Mouse (Mus musculus) adipocyte (in vitro differentiated cells): Measurements from ENCODE around the gene Neu1.
A peak's percentile ranks its signal among the peaks of the same experiment; 100 is the strongest.
"Not testable (repeated sequence)": the region's sequence is repeated elsewhere in the genome, so short reads cannot be mapped to it uniquely, and the experiment has no call there.

Experiments
- DNase-seq: peaks from one replicate; pipeline ENCODE4 v3.0.0-alpha.2; 2016; ENCODE audit warnings: low spot score

Neu1 gene

DNA sequence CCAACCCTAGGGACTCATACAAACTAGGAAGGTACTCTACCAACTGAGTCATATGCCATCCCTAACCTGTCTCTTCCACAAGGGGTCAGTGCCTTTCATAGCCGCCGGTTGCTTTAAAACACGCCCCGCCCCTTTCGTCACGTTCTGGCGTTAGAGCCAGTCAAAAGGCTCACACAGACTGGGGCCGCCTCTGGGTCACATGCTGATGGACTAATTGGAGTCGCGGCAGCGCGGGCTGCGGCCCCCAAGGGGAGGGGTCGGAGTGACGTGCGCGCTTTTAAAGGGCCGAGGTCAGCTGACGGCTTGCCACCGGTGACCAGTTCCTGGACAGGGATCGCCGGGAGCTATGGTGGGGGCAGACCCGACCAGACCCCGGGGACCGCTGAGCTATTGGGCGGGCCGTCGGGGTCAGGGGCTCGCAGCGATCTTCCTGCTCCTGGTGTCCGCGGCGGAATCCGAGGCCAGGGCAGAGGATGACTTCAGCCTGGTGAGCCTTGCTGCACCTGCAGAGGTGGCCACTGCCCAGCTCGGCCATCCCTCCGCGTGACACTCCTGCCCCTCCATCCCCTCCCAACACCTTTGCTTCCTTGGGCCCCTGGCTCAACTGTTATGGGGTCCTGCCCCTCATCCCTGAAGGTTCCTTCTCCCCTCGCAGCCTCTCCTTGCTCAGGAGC, at the start of gene Neu1:
TSS of gene Neu1 (plus strand) at position 193 of the 674 bp plus-strand sequence.
- peak; percentile 100 for DNase-seq

DNA sequence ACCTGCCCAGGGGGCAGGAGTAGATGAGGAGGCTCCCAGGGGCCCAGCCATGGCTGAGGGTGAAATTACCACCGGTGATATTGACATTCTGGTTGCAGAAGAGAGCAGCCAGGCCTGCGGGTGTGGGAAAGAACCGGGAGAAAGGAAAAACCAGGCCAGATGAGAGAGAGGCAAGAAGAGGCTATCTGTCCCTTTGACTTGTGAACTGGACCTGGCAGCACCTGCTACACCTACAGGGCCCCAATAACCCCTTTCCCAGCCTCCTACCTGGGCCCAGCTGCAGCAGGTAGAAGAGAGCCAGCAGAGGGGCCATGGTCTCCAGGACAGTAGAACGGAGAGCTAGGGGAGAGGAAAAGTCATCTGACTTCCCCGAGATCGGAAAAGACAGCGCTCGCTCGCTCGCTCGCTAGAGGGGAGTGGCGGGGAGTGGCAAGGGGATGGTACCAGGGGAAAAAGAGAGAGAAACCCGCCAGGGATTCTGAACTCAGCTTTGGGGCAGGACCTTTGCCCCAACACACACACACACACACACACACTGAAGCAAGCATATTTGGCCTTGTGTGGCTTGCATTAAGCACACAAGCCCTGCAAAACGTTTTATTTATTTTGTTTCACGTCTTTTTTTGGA, 49.3 kb upstream of the Neu1 start, which contains the start of gene Gm20547:
TSS of gene Gm20547 (minus strand) at position 360 of the 628 bp plus-strand sequence.
- DNase-seq = no peak

DNA sequence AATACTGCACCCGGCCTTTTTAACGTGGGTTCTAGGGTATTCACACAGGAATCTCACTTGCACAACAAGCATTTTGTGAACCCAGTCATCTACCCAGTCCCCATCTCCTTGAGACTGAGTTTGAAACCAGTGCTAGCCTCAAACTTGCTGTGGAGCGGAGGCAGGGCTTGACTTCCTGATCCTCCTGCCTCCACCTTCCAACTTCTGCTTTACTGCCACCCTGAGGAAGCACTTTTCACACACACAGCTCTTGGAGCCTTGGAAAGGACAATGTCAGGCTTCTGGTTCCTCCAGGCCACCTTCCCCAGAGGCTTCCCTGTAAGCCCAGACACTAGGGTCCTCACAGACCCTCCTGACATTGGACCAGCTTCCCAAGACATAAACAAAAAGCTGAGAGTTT, 47.7 kb upstream of the Neu1 start:
- DNase-seq = peak; percentile 45

DNA sequence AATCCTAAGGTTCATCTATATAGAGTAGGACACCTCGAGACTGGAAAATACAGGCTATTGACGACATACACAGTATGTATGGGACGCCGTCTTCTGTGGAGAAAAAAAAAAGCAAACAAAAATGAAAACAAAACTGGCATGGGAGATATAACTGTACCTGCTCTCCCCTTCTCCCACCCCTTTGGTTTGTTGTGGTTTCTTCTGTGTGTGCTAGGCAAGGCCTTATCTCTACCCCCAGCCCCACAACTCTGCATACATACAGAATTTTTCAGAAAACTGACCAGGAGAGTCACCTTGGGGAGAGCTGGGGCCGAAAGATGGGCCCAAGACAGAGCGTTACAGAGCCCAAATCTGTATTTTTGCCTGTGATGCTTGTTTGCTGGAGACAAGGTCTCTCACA, 46.3 kb upstream of the Neu1 start:
- DNase-seq = no peak

DNA sequence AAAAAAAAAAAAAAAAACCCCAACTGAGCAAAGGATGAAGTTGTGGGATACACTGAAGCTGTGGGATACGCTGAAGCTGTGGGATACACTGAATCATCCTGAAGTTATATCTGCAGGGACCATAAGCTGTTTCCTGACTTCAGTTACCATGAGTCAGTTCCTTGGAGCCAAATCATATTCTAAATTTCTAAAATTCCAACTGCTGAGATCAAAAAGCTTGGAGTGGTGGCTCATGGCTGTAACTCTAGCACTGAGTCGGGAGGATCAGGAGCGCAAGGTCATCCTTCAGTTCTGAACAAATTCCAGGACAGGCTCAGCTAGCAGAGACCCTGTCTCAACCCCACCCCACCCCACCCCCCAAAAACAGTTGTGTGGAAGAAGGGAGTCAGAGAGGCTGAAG, 45.4 kb upstream of the Neu1 start:
- DNase-seq = no peak

DNA sequence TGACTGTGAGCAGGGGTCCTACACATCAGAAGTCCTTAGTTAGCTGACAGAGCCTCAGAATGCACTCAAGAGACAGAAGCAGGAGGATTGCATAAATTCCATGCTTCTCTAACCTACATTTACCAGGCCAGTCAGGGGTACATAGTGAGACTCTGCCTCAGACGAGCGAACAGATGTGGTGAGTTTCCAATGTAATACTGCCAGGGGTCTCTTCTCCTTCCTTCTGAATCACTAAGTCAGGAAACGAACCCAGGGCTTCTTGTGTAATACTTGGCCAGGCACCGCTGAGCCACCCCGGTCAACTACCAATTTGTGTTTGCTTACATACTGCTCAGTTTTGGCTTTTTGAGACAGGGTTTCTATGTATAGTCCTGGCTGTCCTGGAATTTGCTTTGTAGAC, 43.1 kb upstream of the Neu1 start:
- no peak for DNase-seq

DNA sequence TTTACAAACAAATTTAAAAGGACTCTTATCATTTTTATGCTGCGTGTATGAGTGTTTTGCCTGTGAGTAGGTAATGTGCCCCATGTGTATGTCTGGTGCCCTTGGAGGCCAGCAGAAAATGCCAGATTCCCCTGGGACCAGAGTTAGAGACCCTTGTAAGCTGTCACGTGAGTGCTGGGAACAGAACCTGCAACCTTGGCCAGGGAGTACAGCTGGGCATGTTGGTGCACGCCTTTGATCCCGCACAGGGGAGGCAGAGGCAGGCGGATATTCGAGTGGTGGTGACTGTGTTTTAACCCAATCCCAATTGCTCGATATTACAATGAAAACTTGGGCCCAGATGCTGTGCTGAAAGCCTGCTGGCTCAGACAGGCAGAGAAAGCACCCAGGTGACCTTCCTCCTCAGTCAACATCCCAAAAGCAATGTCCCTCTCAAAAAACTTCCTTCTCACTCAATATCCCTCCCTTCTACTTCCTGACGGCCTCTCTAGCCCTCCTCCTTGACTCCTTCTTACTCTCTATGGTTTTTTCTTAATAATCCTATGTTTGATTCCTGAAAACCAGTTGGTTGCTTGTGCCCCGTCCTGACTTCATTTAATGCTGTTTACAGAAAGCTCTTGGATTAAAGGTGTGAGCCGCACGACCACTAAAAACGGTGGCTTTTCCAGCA, 40.8 kb upstream of the Neu1 start:
- DNase-seq = no peak

DNA sequence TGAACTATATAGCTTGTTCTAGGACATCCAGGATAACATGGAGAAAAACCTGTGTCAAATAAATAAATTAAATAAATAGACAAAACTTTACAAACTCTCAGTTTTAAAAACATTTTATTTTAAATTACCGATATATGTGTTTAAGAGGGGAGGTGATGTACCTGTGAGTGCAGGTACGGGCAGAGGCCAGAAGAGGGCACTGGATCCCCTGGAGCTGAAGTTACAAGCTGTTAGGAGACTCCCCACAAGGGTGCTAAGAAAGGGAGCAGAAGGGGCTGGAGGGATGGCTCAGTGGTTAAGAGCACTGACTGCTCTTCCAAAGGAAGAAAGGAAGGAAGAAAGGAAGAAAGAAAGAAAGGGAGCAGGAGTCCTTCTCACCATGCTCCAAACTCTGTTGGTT, 39.7 kb upstream of the Neu1 start:
- no peak for DNase-seq

DNA sequence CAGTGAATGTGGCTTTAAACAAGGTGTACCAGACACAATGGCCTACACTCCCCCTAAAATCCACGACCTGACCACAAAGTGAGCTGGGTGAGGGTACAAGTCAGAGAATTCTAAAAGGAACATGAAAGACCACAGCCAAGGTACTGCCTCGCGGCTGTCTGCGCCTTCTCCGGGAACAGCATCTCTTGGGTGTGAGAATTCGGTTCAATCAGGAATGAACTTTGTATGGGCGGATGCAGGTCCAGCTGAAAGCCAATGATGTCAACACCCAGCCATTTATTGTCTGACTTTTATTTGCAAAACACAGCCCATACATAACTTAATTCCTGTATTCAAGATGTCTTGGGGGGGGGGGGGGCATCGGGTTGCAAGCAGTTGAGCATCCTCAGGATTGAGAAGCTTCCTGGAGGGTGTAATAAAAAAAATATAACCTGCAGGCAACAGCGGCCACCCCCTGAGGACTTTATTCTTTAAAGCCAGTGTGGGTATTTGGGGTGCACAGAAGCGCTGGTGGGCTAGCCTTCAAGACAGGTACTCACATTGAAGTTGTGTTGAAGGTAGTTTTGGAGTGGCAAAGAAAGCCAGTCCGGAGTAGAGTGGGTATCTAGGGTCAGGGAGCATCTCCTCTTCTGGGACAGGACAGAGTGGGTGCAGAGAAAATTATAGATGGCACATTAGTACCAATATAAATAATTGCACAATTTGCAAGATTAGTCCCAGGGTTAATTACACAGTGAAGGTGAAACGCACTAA, 37.8 kb upstream of the Neu1 start:
- DNase-seq = no peak

DNA sequence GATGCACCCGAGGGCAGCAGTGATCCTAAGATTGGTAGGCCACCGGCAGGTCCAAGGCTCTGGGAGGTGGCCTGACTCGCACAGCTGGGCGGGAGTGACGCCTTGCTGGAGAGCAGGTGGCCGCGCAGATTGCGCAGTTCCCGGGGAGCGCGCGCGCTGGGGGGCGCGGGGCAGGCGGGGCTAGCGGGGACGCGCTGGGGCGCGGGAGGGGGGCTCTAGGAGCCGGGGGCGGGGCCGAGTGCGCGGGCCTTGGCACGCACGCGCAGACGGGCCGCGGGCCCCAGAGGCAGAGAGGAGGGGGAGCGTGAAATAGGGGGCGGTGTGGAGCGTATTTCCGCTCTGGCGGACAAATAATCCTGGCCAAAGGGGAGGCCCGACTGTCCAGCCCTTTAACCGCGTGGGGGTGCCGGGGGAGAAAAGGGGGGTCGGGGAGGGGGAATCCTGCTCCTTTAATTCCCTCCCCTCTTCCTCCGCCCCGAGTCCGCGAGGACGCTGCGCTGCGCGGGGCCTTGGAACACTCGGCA, 36.9 kb upstream of the Neu1 start:
- peak; percentile 97 for DNase-seq

DNA sequence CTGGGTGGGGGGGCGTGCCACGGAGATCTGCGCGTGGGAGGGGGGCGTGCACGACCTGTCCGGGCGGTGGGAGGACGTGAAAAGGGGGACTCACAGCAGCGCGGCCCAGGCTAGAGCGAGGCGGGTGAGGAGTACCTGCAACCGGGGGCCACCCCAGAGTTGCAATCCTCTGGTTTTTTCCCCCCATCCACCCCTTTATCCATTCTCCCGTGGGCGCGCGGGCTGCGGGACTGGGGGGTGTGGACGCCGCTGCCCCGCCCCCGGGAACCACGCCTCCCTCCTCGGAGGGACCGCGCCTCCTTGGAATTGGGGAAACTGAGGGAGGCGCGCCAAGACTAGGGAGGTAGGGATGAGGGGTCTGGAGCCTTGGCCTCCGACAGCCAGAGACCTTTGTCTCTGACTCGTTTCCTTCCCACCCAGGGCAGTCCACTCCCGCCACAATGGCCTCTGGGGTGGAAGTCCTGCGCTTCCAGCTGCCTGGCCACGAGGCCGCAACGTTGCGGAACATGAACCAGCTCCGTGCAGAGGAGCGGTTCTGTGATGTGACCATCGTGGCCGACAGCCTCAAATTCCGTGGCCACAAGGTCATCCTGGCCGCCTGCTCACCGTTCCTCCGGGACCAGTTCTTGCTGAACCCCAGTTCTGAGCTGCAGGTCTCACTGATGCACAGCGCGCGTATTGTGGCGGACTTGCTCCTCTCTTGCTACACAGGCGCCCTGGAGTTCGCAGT, 36.1 kb upstream of the Neu1 start:
- peak; percentile 43 for DNase-seq

DNA sequence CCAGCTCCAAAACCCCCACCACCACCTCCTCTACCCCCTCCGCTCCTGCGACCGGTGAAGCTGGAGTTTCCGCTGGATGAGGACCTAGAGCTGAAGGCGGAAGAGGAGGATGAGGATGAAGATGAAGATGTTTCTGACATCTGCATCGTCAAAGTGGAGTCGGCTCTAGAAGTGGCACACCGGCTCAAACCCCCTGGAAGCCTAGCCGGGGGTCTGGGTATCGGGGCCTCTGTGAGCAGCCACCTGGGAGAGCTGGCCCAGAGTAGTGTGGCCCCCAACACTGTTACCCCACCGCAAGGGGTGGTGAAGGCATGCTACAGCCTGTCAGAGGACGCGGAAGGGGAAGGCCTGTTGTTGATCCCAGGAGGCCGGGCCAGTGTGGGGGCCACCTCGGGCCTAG, 35.3 kb upstream of the Neu1 start:
- no peak for DNase-seq

DNA sequence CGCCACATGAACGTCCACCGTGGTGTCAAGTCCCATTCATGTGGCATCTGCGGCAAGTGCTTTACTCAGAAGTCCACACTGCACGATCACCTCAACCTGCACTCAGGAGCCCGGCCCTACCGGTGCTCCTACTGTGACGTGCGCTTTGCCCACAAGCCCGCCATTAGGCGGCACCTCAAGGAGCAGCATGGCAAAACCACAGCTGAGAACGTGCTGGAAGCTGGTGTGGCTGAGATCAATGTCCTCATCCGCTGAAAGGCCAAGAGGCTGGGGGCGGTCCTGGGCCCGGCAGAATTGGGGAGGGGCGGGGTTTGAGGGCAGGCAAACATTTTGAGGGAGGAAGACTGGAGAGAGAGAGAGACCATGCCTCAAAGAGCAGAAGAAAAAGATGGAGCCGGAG, 34.7 kb upstream of the Neu1 start:
- DNase-seq = no peak

DNA sequence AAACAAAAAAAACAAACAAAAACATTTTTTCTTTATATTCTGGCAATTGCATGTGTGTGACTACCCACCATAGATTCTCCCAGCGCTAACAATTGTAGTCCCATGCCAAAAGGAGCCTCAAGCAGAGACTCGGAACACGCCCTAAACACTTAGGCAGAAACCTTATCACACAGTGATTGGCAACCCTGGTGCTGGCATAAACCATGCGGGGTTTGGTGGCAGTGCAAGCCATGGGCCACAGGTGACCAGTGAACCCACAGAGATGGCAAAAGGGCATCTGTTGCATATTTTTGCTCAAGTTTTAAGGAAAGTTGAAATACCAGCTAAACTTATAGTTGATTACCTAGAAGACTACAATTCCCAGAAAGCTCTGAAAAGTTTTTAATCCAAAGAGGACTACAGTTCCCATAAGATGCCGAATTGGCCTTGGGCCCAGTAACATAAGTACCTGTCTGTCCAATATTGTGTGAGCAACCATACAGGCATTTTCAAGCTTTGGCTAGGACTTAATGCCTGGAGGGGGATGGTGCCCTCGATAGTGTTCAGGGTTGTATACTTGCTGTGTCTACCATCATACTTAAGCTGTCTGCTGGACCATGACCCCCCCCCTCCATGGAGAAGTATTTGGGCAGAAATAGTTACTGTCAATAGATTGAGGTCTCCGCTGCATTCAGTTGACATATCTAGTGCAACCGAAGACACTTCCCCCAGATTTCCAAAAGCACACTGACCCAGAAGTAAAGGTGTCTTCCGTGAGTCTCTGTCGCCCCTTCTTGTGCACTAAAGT, 33.5 kb upstream of the Neu1 start:
- peak; percentile 78 for DNase-seq

DNA sequence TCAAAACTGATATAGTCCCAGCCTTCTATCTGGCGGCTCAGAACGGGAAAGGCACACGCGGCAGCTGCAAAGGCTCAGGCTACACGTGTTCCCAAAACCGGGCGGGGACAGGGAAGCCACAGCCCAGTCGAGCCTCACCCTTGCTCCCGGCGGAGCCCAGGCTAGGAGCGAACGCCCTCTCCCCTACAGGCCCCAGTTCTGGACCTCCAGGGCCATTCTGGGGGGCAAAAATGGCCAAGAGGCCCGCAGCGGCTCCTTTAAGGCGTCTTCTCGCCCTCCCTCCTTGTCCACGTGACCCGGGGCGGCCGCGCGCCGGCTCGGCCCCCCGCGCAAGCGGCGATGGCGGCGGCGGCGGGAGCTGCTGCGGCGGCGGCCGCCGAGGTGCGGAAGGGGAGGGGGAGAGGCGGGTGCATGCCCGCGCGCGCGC, 32.9 kb upstream of the Neu1 start, which contains the start of the genes C2 and Ehmt2:
TSS of gene C2 (minus strand) at position 106 of the 427 bp plus-strand sequence.
TSS of gene Ehmt2 (plus strand) at position 310 of the 427 bp plus-strand sequence.
- peak; percentile 87 for DNase-seq

DNA sequence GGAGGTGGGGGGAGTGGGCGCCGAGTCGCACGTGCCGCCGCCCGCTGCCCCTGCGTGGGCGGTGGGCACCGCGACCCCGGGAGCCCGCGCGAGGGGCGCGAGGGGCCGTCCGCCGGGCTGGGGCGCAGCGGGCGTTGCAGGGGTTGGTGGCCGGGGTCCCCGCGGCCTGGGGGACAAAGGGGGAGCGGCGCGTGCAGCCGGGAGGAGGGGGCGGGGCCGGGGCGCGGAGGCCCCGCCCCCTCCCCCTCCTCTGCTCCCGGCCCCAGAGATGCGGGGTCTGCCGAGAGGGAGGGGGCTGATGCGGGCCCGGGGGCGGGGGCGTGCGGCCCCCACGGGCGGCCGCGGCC, 32.4 kb upstream of the Neu1 start:
- DNase-seq = no peak

DNA sequence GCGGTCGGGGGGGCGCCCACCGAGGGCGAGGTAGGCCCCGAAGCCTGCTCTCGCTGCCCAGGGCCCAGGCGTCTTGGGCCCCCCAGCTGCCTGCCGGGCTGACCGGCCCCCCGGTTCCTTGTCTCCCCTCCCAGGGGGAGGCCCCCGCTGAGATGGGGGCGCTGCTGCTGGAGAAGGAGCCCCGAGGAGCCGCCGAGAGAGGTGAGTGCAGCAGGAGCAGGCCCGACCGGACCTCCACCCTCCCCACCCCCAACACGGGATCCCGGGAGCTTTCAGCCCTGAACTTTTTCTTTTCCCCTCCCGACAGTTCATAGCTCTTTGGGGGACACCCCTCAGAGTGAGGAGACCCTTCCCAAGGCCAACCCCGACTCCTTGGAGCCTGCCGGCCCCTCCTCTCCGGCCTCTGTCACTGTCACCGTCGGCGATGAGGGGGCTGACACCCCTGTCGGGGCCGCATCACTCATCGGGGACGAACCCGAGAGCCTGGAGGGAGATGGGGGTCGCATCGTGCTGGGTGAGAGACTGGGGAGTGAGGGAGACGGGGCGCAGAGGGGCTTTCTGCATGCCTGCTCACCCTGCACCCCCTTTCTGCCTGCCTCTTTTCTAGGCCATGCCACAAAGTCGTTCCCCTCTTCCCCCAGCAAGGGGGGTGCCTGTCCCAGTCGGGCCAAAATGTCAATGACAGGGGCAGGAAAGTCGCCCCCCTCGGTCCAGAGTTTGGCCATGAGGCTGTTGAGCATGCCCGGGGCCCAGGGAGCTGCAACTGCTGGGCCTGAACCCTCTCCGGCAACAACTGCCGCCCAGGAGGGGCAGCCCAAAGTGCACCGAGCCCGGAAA, 31.8 kb upstream of the Neu1 start:
- peak; percentile 48 for DNase-seq

DNA sequence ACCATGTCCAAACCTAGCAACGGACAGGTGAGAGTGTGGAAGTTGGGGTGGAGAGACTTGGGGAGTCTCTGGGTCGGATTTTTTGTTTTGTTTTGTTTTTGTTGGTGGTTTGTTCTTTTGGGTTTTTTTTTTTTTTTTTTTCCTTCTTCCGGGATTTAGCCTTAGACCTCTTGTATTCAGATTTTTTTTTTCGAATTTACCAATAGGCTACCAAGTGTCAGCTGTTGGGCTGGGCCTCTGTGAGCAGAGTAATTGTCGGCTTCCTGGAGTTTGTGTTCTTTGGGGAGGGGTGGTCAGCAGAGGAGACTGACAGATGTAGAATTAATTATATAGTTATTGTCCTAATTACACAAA, 31.2 kb upstream of the Neu1 start:
- peak; percentile 88 for DNase-seq

DNA sequence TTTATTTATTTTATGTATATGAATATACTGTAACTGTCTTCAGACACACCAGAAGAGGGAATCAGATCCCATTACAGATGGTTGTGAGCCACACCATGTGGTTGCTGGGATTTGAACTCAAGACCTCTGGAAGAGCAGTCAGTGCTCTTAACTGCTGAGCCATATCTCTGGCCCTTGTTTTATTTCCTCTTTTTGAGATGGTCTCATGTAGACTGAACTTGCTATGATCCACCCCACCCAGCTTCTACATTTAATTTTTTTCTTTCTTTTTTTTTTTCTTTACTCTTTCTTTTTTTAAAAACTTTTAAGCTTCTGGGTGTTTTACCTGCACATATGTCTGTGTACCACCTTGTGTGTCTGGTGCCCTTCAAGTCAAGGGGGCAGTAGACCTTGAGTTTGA, 30.2 kb upstream of the Neu1 start:
- DNase-seq = not testable (repeated sequence)

DNA sequence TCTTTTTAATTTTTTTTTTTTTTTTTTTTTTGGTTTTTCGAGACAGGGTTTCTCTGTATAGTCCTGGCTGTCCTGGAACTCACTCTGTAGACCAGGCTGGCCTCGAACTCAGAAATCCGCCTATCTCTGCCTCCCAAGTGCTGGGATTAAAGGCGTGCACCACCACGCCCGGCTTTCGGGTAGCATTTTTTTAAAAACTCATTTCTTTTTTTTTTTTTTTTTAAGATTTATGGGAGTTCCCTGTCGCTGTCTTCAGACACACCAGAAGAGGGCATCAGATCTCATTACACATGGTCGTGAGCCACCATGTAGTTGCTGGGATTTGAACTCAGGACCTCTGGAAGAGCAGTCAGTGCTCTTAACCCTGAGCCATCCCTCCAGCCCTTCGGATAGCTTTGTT, 29.1 kb upstream of the Neu1 start:
- not testable (repeated sequence) for DNase-seq
